Mouse (Mus musculus): ENCODE results near the gene Tgfbrap1.

Tgfbrap1 gene

DNA sequence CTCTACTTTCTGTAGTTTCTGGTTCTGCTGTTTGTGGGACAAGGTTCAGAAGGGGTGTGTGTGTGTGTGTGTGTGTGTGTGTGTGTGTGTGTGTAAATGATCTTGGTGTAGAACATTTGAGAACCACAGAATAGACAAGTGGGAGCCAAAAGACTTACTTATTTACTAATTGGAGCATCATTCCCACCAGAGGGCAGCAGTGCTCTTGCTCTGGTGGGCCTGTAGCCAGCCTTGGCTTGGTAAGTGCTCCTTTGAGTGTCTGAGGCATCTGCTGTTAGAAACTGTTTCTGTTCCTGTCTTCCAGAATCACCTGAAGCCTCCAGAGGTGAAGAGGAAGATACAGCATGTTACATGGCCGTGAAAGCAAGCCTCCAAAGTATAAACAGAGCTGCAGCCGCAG is 14.4 kb upstream of the Tgfbrap1 start:
- no peak for DNase-seq (ENCODE audit: extremely low read depth, low read depth)

DNA sequence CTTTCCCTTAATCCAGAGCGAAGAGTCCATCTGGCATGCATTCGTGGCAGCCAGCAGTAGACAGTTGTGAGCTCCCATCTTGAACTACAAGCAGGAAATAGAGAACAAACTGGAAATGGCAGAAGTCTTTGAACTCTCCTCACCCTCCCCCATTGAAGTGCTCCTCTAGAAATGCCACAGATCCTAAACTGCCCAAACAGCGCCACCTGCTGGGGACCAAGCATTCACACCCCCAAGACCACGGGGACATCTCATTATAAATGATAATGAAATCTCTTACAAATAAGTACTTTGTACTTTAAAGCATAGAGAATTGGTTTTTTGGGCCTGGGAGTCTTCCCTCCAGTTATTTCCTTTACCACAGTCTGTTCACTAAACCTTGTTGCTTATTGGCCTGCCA is 12.1 kb upstream of the Tgfbrap1 start:
- peak; percentile 59 for DNase-seq (ENCODE audit: extremely low read depth, low read depth)

DNA sequence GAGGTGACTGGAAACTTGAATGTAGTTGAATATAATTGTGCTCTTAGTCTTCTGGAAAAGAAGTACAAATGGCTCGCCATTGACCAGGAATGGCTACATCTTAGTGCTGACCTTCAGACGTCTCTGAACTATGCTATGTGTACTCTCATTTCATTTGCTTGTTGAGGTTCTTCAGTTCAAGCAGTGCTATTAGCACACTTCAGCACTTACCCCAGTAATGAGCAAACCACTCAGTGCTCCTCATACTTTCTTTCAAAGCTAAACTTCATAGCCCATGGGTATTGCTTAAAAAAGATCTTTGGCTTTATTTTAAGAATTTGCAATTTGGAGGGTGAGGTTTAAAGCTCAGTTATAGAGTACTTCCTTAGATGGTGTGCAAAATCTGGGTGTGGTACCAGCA is 10.3 kb upstream of the Tgfbrap1 start:
- no peak for DNase-seq (ENCODE audit: extremely low read depth, low read depth)

- no peak for DNase-seq (ENCODE audit: extremely low read depth, low read depth)
Measured at GRCm38 (mm10) chr1:43094206-43094605, 4.2 kb downstream of the Tgfbrap1 start.

DNA sequence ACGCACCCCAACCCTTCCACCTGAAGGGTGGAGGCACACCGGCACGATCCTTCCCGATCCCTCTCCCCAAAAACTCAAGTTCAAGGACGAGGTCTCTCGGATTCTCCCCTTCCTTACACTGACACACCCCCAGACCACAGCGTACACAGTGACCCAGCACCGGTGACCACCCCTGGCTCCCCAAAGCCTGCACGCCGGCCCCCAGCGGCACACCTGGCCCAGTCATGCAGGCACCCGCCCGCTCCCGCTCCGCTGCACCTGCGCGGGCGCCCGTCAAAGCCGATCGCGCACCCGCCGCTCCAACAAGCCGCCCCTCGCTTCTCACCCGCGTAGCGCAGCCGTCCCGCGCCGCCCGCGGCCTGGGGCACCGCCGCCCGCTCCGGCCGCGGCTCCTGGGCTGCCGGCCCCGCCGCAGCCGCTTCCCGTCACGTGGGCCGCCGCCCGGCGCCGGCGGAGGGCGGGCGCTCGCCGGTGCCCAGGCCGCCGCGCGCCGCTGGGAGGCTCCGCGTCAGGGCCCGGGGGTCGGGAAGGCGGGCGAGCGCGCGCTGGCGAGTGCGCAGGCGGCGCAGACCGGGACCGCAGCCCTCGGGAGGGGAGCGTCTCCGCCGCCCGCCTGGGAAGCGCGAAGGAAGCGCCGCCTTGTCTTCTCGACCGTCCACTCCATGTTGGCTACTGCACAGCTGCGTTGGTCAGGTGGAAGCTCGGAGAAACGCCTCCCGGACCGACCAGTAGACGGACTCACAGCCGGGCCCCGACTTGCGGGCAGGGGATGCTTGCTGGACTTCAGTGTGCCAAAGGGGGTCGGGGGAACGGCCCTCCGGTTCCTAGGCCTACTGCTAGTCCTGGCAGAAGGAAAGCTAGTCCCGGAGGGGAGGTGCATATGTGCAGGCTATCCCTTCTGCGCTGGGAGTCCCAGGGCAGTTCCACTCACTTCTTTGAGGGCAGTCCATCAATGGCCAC is 6.1 kb downstream of the Tgfbrap1 start:
- no peak for DNase-seq (ENCODE audit: extremely low read depth, low read depth)

GRCm38 (mm10) chr1:43091306-43092055 is 7.0 kb downstream of the Tgfbrap1 start:
- no peak for DNase-seq (ENCODE audit: extremely low read depth, low read depth)

- DNase-seq (ENCODE audit: extremely low read depth, low read depth): no peak
Measured at GRCm38 (mm10) chr1:43090418-43090817, 8.0 kb downstream of the Tgfbrap1 start.

DNA sequence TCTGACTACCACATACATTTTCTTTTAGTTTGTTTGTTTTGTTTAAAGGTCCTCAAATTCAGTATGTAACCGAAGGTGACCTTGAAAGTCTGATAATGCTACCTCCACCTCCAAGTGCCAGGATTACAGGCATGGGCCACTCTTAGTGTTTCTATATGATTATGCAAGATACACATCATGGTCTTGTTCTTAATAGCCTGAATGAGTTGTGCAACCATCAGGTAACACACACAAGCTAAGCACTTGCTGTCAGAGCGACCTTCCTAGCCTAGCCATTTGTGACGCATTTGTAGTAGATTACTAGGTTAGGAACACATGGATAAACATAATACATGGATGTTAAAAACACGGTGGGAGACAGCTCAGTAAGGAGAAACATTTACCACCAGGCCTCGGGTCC is 15.5 kb downstream of the Tgfbrap1 start:
- DNase-seq (ENCODE audit: extremely low read depth, low read depth): no peak

DNA sequence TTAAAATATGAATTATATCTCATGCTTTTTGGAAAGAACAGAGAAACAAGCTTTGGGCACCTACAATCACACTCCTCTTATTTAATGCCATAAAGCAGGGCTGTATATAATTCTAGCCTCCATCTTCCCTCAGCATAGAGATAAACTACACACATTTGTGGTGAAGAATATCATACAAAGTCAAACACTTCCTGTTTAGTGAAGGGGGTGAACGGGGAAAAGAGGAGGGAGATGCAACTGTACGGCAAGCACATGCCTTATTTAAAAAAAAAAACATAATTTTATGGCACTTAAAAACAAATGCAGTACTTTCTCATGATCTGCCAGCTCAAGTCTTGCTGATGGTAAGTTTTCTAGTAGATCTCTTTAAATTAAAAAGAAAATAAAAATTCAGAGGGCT is 20.3 kb downstream of the Tgfbrap1 start:
- DNase-seq (ENCODE audit: extremely low read depth, low read depth): no peak

DNA sequence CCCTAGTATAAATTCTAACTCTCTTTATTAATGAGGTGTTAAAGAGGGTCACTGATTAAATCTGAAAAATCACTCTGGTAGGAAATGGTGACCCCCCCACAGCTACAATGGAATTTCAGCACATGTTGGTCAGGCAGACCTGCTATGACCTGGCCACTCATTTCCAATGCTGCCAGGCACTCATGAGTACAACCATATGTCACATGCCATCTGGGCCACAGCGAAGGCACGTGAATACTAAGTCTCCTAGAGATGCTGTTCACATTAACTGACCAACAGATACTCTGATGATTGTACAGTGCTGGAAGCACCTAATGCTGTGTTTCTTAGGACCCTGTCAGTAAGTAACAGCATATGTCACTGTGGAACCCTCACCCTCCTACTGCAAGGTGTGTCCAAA is 23.6 kb downstream of the Tgfbrap1 start:
- DNase-seq (ENCODE audit: extremely low read depth, low read depth): no peak

- DNase-seq (ENCODE audit: extremely low read depth, low read depth): no peak
Measured at GRCm38 (mm10) chr1:43072561-43072960, 25.9 kb downstream of the Tgfbrap1 start.

DNA sequence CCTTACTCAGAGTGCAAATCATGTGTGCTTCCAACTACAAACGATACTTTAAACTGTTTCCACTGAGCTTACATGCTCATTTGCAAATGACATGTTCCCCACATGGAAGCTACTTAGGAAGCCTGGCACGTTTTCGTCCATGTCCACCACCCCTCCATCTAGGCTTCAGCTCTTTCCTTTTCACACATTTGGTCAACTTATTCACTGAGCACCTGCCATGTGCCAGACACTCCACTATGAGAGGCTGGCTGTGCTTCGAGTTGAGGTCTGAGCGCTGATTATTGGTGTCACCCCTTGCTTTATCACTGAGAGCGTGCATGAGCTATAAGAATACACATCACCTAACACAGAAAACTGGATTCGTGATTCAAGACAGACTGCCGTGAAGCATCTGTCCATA is 26.4 kb downstream of the Tgfbrap1 start:
- DNase-seq (ENCODE audit: extremely low read depth, low read depth): no peak

- peak; percentile 78 for DNase-seq (ENCODE audit: extremely low read depth, low read depth)
Measured at GRCm38 (mm10) chr1:43070726-43071125, 27.7 kb downstream of the Tgfbrap1 start.

GRCm38 (mm10) chr1:43067551-43067950 is 30.9 kb downstream of the Tgfbrap1 start:
- no peak for DNase-seq (ENCODE audit: extremely low read depth, low read depth)

GRCm38 (mm10) chr1:43066573-43066972 is 31.9 kb downstream of the Tgfbrap1 start:
- DNase-seq (ENCODE audit: extremely low read depth, low read depth): no peak

- DNase-seq (ENCODE audit: extremely low read depth, low read depth): no peak
Measured at GRCm38 (mm10) chr1:43065615-43066310, 32.7 kb downstream of the Tgfbrap1 start.

- DNase-seq (ENCODE audit: extremely low read depth, low read depth): no peak
Measured at GRCm38 (mm10) chr1:43051903-43052302, 46.5 kb downstream of the Tgfbrap1 start.

GRCm38 (mm10) chr1:43047811-43048210 is 50.6 kb downstream of the Tgfbrap1 start:
- no peak for DNase-seq (ENCODE audit: extremely low read depth, low read depth)

- no peak for DNase-seq (ENCODE audit: extremely low read depth, low read depth)
Measured at GRCm38 (mm10) chr1:43046990-43047389, 51.4 kb downstream of the Tgfbrap1 start.

- no peak for DNase-seq (ENCODE audit: extremely low read depth, low read depth)
Measured at GRCm38 (mm10) chr1:43045204-43045982, 53.0 kb downstream of the Tgfbrap1 start.

GRCm38 (mm10) chr1:43042271-43042670 is 56.2 kb downstream of the Tgfbrap1 start:
- no peak for DNase-seq (ENCODE audit: extremely low read depth, low read depth)
